Mouse (Mus musculus): ENCODE data around the gene S1pr4. TPM values are rescaled to one million over a fixed set of nuclear protein-coding genes. Genes with fewer than 3 reads are reported as not detected.

Gene S1pr4
- total RNA-seq, 2 experiments from 2014 or later: 0.30 TPM; not detected in 1

GRCm38 (mm10) chr10:81519978-81520365, 20.0 kb upstream of the S1pr4 start:
- no peak for DNase-seq (ENCODE audit: low spot score in 2 of 2)

DNA sequence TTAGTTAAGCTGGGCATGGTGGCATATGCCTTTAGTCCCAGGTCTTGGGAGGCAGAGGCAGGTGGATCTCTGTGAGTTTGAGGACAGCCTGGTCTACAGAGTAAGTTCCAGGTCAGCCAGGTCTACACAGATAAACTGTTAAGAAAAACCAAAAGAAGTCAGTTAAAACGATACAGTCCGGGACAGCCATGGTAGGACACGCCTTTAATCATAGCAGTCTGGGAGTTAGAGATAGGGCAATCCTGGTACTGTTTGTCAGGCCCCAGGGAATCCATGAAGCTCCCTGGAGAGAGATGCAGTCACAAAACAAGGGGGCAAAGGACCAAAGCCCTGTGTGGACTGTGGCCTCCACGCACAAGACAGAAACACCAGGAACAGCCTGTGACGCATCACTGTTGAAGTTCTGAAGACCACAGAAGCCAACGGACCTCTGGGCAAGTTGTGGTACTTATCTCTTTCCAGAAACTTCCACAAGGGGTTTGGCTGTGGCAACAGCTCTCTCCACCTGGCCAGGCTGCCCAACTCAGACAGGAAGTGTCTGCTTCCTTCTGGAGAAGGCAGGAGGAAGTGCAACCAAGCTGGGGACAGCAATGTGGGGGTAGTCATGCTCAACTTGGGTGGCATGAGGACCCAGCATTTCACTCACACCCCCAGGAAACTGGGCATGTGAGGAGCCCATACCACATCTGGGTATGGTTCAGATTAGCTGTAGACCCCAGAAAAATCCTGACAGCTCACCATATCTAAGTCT, 19.5 kb upstream of the S1pr4 start:
- no peak for DNase-seq (ENCODE audit: low spot score in 2 of 2)

DNA sequence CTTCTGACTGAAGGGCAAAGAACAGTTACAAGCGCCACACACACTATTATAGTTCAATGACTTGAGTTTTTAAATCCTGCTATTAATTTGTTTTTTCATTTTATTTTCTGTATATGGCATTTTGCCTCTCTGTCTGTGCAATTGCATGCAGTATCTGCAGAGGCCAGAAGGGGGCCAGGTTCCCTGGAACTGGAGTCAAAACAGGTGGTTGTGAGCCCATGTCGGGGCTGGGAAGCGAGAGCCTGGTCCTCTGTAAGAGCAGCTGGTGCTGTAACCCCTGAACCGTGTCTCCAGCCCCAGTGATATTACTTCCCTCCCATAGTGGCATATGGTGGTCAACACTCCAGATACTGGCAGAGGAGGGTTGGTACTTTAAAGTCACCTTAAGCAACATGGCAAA, 18.6 kb upstream of the S1pr4 start:
- DNase-seq (ENCODE audit: low spot score in 2 of 2): peak; percentile 75 to 79

GRCm38 (mm10) chr10:81517227-81517626, 17.3 kb upstream of the S1pr4 start:
- DNase-seq (ENCODE audit: low spot score in 2 of 2): no peak

- DNase-seq (ENCODE audit: low spot score in 2 of 2): no peak
Observed at GRCm38 (mm10) chr10:81513798-81514197, 13.9 kb upstream of the S1pr4 start.

DNA sequence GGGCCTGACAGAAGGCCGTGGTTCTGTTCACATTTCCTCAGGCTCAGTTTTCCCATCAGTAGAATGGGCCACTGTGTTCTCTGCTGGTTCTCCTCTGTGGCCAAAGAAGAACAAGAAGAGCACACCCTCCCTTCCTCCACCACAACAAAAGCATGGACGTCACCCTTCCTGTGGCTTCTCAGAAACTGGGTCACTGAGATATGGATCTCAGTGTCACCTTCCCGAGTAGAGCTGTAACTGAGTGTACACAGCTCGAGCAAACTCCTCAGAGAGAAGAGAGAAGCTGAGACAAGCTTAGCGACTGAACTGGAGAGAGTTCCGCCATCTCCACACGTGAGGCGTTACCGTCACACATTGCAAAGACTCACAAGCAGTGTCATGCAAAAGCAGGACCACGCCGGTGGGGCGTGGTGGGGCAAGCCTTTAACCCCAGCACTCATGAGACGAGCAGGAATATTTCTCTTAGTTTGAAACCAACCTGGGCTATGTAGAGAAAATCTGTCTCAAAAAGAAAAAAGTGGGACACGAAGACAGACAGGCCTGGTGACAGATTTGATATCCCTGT, 10.4 kb upstream of the S1pr4 start:
- no peak for DNase-seq (ENCODE audit: low spot score in 2 of 2)

GRCm38 (mm10) chr10:81507691-81508489, 8.0 kb upstream of the S1pr4 start:
- no peak for DNase-seq (ENCODE audit: low spot score in 2 of 2)

- no peak for DNase-seq (ENCODE audit: low spot score in 2 of 2)
Observed at GRCm38 (mm10) chr10:81507095-81507494, 7.2 kb upstream of the S1pr4 start.

DNA sequence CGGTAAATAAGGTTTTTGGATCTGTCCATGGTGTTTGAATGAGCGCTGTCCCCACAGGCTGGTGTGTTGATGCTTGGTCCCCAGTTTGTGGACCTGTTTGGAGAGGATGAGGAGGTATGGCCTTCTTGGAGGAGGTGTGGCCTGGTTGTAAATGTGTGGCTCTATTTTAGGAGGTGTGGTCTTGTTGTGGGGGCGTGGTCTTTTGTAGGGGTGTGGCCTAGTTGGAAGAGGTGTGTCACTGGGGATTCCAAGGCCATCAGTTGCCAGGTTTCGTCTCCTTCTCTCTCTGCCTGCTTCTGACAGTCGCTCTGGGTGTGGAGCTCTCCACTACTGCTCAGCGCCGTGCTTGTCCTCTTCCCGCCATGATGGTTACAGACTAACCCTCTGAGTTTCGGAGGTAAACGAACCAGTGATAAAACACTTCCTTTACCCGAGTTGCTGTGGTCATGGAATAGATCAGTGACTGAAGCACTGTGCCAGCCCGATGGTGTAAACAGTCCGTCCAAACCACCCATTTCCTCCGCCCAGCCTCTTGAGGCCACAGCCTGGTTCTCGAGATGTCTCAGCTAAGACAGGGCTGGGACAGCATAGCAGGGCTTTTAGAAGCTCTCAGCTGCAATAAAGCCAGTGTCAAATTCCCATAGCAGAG, 5.2 kb upstream of the S1pr4 start:
- DNase-seq (ENCODE audit: low spot score in 2 of 2): no peak

GRCm38 (mm10) chr10:81502658-81503057, 2.7 kb upstream of the S1pr4 start:
- DNase-seq (ENCODE audit: low spot score in 2 of 2): peak; percentile 96 to 97

GRCm38 (mm10) chr10:81501863-81502262, 1.9 kb upstream of the S1pr4 start:
- DNase-seq (ENCODE audit: low spot score in 2 of 2): no peak

- no peak for DNase-seq (ENCODE audit: low spot score in 2 of 2)
Observed at GRCm38 (mm10) chr10:81499250-81499901, 556 bp downstream of the S1pr4 start.

- no peak for DNase-seq (ENCODE audit: low spot score in 2 of 2)
Observed at GRCm38 (mm10) chr10:81498316-81499249, 1.3 kb downstream of the S1pr4 start.

DNA sequence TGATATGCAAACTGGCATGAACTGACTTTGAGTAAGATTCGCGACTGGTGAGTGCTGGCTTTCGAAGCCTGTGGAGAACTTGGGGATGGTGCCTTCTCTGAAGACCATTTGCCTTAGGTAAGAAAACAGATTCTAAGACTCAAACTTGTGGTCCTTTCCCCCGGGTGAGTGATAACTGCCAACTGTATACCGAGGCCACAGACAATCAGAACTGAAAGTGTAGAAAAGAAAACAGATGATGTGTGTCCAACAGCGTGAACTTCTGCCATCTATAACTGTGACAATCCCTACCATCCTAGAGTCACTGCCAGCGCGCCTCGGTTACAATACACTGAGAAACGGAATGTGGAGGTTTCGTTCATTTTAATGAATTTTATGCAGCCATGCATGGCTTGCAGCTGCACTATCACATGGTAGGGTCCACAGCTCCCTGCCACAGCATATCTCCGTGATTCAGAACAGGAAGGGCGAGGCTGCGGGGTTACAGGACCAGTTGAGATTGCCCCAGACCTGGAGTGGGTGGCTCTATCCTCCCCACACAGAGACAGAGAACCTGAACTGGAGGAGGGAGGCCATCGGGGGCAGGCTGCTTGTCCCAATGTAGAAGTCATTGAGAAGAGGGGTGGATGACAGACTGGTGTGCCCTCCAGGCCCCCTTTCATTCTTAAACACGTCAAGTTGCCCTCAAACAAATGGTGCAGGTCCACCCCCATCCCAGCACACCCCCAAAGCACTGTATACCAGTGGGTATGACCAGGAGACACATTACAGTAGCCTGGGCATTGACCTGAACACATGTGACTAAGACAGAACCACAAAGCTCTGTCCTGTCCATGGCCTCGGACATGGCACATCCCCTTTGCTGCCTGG, 2.3 kb downstream of the S1pr4 start:
- no peak for DNase-seq (ENCODE audit: low spot score in 2 of 2)

GRCm38 (mm10) chr10:81496969-81497368, 3.0 kb downstream of the S1pr4 start:
- no peak for DNase-seq (ENCODE audit: low spot score in 2 of 2)

DNA sequence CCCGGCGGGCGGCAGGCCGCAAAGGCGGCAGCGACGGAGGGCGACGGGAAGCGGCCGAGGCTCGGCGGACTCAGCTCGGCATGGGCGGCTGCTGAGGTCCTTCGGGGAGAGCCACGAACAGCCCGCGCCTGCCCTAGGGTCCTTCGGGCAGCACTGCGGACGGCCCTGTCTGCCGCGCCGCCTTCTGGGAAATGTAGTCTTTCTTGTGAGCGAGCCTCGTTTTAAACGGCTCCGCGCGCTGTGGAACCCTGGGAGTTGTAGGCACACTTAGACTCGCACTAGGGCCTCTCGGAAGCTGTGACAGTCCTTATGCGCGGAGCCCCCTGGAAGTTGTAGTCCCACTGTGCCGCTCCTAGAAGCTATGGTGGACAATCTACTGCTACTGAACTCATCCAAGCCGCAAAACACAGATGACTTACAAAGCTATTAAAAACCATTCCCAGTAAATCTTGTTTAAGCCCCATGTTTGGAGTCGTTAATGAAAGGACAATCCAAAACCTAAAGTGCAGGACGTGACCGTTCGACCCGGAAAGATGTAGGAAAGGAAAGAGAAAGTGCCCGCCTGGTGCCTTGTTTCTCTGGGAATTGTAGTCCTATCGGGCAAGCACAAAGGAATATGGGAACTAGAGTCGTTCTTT, 3.5 kb downstream of the S1pr4 start, which contains the start of gene Ncln:
TSS of gene Ncln (minus strand) at position 129 of the 638 bp plus-strand sequence.
- peak; percentile 97 to 98 for DNase-seq (ENCODE audit: low spot score in 2 of 2)

GRCm38 (mm10) chr10:81495616-81496263, 4.2 kb downstream of the S1pr4 start:
- no peak for DNase-seq (ENCODE audit: low spot score in 2 of 2)

- DNase-seq (ENCODE audit: low spot score in 2 of 2): no peak
Observed at GRCm38 (mm10) chr10:81495151-81495550, 4.8 kb downstream of the S1pr4 start.

Data from layer of hippocampus, postnatal 10 days (tissue).